Mouse (Mus musculus) gastrocnemius, adult 8-10 months (tissue): ENCODE results near the gene Krtap24-1. TPM values are rescaled to one million over a fixed set of nuclear protein-coding genes. Genes with fewer than 3 reads are reported as not detected.

Experiments used
- DNase-seq, 2 experiments: peaks; one replicate each; pipeline ENCODE4 v3.0.0; 2022; ENCODE audit warnings: low spot score in 2 of 2
- total RNA-seq, 4 experiments: library from RNA; stranded (reverse); gene quantifications; 2 replicates each; pipeline ENCODE4 v1.2.4; 2022

Krtap24-1 gene
- total RNA-seq, 4 experiments from 2014 or later = not detected

GRCm38 (mm10) chr16:88569096-88569495 is 43.0 kb downstream of the Krtap24-1 start:
- no peak for DNase-seq

GRCm38 (mm10) chr16:88563045-88563913 is 48.8 kb downstream of the Krtap24-1 start, which contains the start of gene Cldn8:
Gene Cldn8 (minus strand): TSS chr16:88563183.
- no peak for DNase-seq

DNA sequence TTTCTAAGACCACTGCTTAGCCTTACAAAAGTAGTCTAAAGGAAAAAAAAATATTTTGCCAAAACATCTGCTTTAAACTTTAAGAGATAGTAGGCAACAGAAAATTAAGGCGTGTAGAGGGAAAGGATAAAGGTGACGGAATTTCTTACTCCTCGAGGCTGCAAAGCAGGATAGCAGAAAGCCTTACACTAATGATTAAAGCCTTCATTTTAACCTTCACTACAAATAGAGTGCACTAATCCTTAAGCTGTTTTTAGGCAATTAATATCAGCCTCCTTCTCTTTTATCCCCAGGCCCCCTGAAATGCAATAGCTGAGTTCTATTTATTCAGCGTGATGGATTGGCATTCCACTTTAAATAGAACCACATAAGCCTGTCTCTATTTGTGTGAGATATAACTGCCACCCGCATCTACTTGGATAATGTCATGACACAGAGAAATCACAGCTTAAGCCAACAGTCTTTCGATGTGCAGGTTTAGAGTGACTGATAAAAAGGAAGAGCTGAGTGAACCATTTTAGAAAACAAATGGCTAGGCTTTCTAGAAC is 50.4 kb downstream of the Krtap24-1 start:
- no peak for DNase-seq

Other genes with a start within 250 kb of the Krtap24-1 start
- gene Cldn17, start 105.3 kb downstream of the Krtap24-1 start, total RNA-seq = not detected
- gene Cldn8, start 49.1 kb downstream of the Krtap24-1 start, total RNA-seq = not detected
- under 1 TPM in 3 of 4 experiments, not detected in 1; 0.35 to 0.75 (median 0.58) TPM for gene 2310079G19Rik, start 15.4 kb upstream of the Krtap24-1 start, total RNA-seq
- not detected for gene Krtap26-1, start 35.5 kb upstream of the Krtap24-1 start, total RNA-seq
- not detected for gene Krtap27-1, start 59.4 kb upstream of the Krtap24-1 start, total RNA-seq
- gene 2310061N02Rik, start 95.7 kb upstream of the Krtap24-1 start, total RNA-seq = not detected
- not detected for gene Krtap13-1, start 116.6 kb upstream of the Krtap24-1 start, total RNA-seq
- not detected for gene Krtap13, start 139.4 kb upstream of the Krtap24-1 start, total RNA-seq
- gene 2310034C09Rik, start 146.6 kb upstream of the Krtap24-1 start, total RNA-seq = not detected
- gene 2310057N15Rik, start 161.9 kb upstream of the Krtap24-1 start, total RNA-seq = not detected
- not detected for gene Gm5965, start 165.6 kb upstream of the Krtap24-1 start, total RNA-seq
- gene Gm20741, start 199.9 kb upstream of the Krtap24-1 start, total RNA-seq = not detected
- gene Krtap15, start 207.9 kb upstream of the Krtap24-1 start, total RNA-seq = not detected
- gene Krtap14, start 213.9 kb upstream of the Krtap24-1 start, total RNA-seq = not detected